Mouse (Mus musculus) thymus, adult 18-20 months (tissue): ENCODE data around the gene Olfm2.

Source experiments
- DNase-seq, 2 experiments: peaks; one replicate each; pipeline ENCODE4 v3.0.0; 2022; ENCODE audit warnings: mixed read lengths in 2 of 2

Olfm2 gene

GRCm38 (mm10) chr9:20745129-20745966, 801 bp downstream of the Olfm2 start:
- no peak for DNase-seq

DNA sequence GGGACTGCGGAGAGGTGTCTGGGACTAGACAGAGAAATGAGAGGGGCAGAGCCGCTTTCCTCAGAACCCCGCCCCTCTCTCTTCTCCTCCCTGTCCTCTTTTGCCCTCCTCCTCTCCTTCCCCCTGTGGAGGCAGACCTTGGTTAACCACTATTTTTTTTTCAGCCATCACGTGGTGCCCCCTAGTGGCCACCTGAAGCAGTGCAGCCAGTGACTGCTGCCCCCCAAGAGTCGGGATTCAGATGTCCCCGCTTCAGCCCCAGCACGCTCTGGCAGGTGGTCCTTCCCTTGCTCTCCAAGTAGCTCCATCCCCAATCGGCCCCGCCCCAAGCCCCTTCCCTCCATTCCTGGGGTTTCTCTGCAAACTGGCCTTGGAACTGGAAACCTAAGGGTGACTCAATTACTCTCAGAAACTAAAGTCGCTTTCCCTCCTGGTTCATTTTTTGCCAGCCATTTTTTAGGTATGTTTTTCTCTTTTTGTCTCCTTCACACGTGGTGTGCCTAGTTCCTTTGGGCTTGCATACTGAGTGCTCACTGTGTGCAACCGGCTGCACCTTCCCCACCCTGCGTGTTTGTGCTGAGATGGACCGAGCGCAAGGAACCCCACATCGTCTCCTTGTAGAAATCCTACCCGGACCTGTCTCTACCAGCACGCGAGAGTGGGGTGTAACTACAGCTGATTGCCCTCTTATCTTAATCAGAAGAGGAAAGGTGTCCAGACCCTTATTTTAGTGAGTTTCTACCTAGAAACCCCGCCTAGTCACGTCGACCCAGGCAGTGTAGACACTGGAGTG, 2.0 kb downstream of the Olfm2 start:
- no peak for DNase-seq

DNA sequence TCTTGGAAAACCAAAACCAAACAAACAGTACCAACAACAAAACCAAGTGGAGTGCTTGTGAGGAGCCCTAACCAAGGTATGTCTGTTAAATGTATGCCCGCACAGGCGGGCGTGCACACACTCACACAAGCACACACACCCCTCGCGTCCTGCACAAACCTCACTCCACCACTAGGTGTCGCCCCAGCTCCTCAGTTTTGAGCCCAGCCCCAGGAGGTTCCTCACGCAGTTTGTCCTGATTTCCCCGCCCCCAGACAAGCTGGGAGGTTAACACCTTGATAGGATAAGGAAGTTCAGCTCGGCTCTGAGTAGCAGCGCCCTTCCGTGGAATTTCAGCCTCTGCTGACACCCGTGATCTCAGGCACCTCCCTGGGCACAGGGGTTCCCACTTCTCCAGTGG, 5.7 kb downstream of the Olfm2 start:
- peak; percentile 31 to 43 for DNase-seq

DNA sequence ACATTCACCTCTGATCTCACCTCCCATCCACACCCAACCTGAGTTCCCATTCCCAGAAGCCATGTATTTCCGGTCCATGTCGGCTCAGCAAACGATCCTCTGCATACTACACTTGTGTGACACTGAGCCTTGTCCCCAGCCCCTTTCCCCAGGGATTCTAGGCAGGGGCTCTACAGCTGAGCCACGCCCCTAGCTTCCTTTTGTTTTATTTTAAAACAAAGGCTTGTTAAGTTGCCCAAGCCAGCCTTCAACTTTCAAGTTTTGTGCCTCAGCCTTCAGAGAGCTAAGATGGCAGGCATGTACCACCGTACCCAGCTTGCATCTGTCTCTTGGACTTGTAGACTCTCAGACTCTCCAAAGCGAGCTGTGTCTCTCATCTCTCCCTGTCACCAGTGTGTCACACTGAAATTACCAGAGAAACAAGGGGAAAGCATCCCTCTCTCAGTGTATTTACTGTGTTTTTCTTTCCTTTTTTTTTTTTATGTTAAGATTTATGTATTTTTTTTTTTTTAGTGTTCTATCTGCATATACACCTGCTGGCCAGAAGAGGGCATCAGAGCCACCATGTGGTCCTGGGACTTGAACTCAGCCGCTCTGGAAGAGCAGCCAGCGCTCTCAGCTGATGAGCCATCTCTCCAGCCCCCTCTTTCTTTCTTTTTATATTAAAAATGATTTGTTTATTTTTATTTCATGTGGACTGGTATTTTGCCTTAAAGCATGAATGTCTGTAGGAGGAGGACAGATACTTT, 7.7 kb downstream of the Olfm2 start:
- no peak for DNase-seq

DNA sequence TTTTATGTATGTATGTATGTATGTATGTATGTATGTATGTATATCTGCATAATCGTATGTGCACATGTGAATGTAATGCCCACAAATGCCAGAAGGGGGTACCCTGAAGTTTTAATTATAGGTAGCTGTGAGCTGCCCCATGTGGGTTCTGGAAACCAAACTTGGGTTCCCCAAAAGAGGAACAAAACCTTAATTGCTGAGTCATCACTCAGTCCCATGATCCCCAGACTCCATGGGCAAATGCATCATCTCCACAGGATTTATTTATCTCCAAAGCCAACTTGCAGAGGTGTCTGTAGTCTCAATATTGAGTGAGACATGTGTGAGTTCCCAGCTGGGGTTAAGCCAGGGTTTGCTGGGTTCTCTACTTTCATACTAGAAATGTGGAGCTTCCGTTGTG, 8.9 kb downstream of the Olfm2 start:
- DNase-seq, result no peak

DNA sequence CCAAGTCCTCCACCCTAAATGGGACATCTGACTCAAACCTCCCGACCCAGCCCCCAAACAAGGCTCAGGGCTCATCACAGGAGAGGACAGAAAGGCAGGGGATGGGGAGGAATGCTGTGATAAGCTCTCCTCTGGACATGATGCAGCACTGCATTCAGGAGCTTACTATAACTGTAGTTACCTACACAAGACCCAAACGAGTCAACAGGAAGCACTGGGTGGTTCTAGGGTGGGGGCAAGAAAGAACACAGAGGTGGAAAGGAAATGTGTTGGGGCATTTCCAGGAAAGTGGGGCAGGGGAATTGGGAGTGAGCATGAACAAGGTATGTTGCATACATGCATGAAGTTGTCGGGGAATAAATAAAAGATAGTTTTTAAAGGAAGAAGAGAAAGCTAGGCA, 11.5 kb downstream of the Olfm2 start:
- DNase-seq, result no peak

- DNase-seq, result no peak
Measured at GRCm38 (mm10) chr9:20731797-20732196, 14.4 kb downstream of the Olfm2 start.

- DNase-seq, result no peak
Measured at GRCm38 (mm10) chr9:20729451-20729850, 16.7 kb downstream of the Olfm2 start.

- no peak for DNase-seq
Measured at GRCm38 (mm10) chr9:20727601-20728113, 18.5 kb downstream of the Olfm2 start.

DNA sequence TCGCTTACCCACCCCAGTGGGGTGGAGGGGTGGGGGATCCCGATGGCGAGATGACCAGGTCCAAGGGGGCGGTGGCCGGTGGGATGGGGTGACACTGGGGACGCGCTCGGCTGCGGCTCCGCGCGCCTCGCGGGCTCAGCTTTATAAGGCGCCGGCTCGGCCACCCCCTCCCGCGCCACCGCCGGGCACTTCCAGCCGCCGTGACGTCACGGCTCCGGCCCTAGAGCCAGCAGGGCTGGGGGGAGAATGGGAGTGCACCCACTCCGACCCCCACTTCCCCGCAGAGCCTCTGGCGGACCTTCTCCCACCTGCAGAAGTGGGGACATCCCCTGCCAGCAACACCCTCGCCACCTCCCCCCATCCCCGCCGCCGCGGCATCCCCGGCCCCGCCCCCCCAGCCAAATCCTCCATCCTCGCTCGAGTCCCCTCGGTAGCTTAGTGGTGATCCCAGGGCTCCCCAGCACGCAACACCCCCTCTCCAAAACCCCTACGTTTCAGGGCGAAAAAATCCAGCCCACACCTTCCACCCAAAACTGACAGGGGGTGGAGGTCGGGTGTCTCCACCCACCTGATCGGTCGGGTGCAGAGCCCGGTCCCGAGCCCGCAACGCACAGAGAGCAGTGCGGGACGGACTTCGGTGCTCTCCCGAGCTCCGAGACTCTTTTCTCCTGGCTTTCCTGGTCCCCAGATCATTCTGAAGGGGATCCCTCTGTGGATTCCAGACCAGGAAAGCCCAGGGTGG, 19.1 kb downstream of the Olfm2 start:
- no peak for DNase-seq

GRCm38 (mm10) chr9:20726134-20726858, 19.9 kb downstream of the Olfm2 start:
- no peak for DNase-seq

DNA sequence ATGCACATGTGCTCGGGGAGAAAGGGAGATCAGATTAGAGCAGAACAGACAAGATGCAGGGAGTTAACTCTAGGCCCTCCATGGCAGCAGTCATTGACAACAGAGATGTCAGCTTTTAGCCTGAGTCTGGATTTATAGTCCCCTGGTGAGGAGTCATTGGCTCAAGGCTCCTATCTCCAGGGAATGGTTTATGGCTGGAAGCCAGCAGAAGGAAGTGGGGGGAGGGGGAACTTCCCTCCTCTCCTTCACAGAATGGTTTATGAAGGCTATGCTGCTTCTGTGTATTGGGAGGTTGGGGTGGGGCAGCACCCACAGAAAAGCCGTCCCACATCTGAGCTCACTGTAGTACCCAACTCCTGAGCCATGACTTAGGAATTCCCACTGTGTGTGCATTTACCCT, 24.6 kb downstream of the Olfm2 start:
- DNase-seq, result no peak

GRCm38 (mm10) chr9:20715332-20715731, 30.8 kb downstream of the Olfm2 start:
- DNase-seq, result no peak

GRCm38 (mm10) chr9:20713478-20713987, 32.6 kb downstream of the Olfm2 start:
- DNase-seq, result no peak

GRCm38 (mm10) chr9:20712934-20713477, 33.1 kb downstream of the Olfm2 start:
- no peak for DNase-seq

- no peak for DNase-seq
Measured at GRCm38 (mm10) chr9:20710471-20710870, 35.7 kb downstream of the Olfm2 start.

DNA sequence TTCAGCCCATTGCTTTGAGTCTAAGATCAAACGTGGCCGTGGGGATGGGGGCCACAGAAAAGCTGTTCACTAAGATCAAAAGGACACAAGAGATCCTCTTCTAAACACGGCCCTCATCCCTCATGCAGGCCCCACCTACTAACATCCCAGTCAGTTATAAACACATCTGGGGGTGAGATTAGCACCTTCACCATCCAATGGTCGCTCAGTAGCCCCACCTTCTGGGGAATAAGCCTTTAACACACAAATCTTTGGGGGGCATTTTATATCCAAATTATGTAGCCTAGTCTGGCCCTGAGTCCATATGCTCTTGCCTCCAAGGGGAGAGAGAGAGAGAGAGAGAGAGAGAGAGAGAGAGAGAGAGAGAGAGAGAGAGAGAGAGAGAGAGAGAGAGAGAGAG, 40.2 kb downstream of the Olfm2 start:
- DNase-seq, result no peak

DNA sequence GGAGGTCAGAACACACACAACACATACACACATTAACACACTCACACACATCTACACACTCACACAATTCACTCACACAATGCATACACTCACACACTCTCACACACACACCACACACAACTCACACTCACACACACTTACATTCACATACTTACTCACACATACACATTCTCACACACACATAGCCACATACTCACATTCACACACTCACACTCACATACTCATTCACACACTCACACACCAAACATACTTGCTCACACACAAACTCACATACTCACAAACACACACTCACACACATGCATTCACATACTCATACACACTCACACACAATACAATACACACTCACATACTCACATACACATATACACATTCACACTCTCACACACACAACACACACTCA, 40.7 kb downstream of the Olfm2 start:
- DNase-seq, result no peak

GRCm38 (mm10) chr9:20703832-20704380, 42.2 kb downstream of the Olfm2 start:
- no peak for DNase-seq

GRCm38 (mm10) chr9:20697466-20697865, 48.7 kb downstream of the Olfm2 start:
- no peak for DNase-seq
